Mouse (Mus musculus) kidney, adult 2 months (tissue): Measurements from ENCODE around the gene Trpc4.

ENCODE experiments used
- CTCF ChIP-seq: fragments of 200-500 bp; conservative IDR thresholded peaks from 2 replicates; pipeline ENCODE4 v1.5.1; 2011; ENCODE audit warnings: low read depth, mild to moderate bottlenecking, control low read depth, low read length, moderate library complexity, mixed read lengths; ENCODE audit not compliant: insufficient read depth, insufficient read length
- POLR2A ChIP-seq: fragments of 200-500 bp; IDR thresholded peaks from one replicate; pipeline ENCODE4 v1.6.1; 2011; ENCODE audit warnings: low read depth, low read length, control low read depth

DNA sequence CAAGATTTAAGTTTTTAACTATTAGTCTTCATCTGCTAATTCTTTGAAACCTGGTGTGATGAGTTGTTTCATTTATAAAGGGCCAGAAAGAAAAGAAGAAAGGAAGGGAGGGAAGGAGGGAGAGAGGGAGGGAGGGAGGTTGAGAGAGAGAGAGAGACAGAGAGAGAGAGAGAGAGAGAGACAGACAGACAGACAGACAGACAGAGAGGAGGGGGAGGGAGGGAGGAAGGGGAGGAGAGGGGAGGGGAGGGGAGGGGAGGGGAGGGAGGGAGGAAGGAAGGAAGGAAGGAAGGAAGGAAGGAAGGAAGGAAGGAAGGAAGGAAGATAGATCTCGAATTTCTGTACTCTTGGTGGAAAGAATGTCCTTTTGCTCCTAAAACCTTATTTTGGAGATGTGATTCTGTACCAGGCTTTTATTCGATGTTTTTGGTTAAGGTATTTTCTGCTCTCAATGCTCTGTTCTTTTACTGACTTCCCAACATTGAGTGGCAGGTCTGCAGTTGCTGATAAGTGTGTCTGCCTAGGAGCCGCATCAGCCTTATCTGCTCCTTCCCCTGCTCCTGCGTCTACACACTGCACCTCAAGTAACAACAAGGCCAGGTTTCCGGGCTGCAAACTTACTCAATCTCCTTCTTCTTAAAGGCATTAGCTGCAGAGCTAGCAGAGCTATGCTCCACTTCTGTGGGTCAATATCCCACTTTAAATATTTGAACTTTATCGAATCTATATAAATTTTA is 35.3 kb downstream of the Trpc4 start:
- TF ChIP-seq CTCF (no peak), POLR2A (no peak)
